Mouse (Mus musculus): ENCODE results near the gene 1700049E17Rik1. TPM values are rescaled to one million over a fixed set of nuclear protein-coding genes. Genes with fewer than 3 reads are reported as not detected.

Gene 1700049E17Rik1
- polyA plus RNA-seq (2017; shearing (Covaris generic)): not detected

GRCm38 (mm10) chr14:41924649-41925048 lies at the start of gene 1700049E17Rik1:
TSS of gene 1700049E17Rik1 (plus strand) at chr14:41924949.

GRCm38 (mm10) chr14:41907190-41907589 lies 17.6 kb upstream of the 1700049E17Rik1 start, which contains the start of gene Gm7980:
TSS of gene Gm7980 (minus strand) at chr14:41907290.

GRCm38 (mm10) chr14:41943695-41944094 lies 18.9 kb downstream of the 1700049E17Rik1 start, which contains the start of gene 1700024B05Rik:
TSS of gene 1700024B05Rik (plus strand) at chr14:41943995.

GRCm38 (mm10) chr14:41967827-41968226 lies 43.1 kb downstream of the 1700049E17Rik1 start, which contains the start of gene Gm6401:
TSS of gene Gm6401 (minus strand) at chr14:41967927.

Other genes starting within 250 kb of the 1700049E17Rik1 start
- gene Gm8068, start 223.1 kb upstream of the 1700049E17Rik1 start, polyA plus RNA-seq (2017; shearing (Covaris generic)): not detected
- gene Gm7929, start 174.3 kb upstream of the 1700049E17Rik1 start, polyA plus RNA-seq (2017; shearing (Covaris generic)): not detected
- gene Gm47189, start 152.5 kb upstream of the 1700049E17Rik1 start, polyA plus RNA-seq (2017; shearing (Covaris generic)): not detected
- gene Gm7980, start 17.7 kb upstream of the 1700049E17Rik1 start, polyA plus RNA-seq (2017; shearing (Covaris generic)): not detected
- gene 1700024B05Rik, start 19.0 kb downstream of the 1700049E17Rik1 start, polyA plus RNA-seq (2017; shearing (Covaris generic)): 0.12 TPM
- not detected for gene Gm6401, start 43.0 kb downstream of the 1700049E17Rik1 start, polyA plus RNA-seq (2017; shearing (Covaris generic))
- gene Gm3543, start 58.4 kb downstream of the 1700049E17Rik1 start, polyA plus RNA-seq (2017; shearing (Covaris generic)): not detected
- not detected for gene Gm7951, start 192.4 kb downstream of the 1700049E17Rik1 start, polyA plus RNA-seq (2017; shearing (Covaris generic))
- gene Gm17027, start 237.7 kb downstream of the 1700049E17Rik1 start, polyA plus RNA-seq (2017; shearing (Covaris generic)): not detected

All from CD4-positive, CD25-positive, alpha-beta regulatory T cell (primary cell).